Mouse (Mus musculus) cerebellum, postnatal 25 days (tissue): ENCODE results near the gene Itih1.

Experiments used
- DNase-seq, 2 experiments: peaks; one replicate each; pipeline ENCODE4 v3.0.0; 2021; ENCODE audit warnings: mixed read lengths in 2 of 2

The Itih1 gene

DNA sequence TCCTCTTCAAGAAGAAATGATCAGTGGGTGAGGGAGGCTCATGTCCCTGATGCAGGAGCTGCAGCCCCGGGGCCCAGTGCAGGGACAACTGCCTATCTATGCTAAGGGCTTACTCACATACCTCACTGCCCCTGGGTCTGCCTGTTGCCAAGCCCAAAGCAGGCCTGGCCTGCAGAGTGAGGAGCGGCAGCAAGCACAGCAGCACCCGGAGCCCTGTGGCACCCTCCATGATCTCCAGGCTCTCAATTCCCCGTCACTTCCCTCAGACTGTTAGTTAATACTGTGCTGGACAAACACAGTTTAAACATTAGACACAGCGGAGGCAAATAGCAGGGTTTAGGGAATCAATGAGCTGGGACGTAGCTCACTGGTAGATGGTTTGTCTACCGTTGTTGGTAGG is at the start of gene Itih1:
Itih1 (minus strand) TSS at position 252 of the 400 bp plus-strand sequence.
- DNase-seq = no peak

DNA sequence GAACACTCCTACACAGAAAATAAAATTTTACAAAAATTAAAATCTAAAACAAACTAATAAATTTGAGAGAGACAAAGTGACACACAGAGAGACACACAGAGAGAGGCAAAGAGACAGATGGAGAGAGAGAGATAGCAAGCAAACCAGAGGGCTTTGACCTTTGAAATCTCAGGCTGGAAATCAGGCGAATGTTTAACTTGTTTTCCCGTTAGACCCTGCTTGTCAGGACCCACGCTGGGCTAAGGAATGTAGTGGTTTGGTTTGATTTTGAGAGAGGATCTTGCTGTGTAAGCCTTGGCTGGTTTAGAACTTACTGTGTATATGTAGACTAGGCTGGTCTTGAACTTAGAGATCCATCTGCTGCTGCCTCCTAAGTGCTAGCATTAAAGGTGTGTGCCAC is 33.1 kb upstream of the Itih1 start:
- no peak for DNase-seq

DNA sequence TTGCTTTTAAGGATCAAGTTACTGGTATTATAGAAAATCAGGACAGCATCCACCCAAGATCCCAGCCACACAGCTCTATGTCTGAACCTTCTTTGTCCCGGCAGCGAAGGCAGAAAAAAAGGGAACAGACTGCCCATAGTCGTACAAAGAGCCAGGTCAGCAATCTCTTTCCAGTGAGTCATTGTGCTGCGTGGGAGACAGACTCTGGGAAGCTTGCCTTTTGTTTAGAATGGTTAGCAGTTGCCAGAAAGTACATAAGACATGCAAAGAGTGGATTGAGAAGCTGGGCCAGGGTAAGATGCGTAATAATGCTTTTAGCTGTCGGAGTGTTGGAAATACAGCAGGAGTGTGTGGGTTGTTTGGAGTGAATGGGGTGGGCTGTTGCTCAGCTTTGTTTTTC is 31.1 kb upstream of the Itih1 start:
- peak; percentile 11 to 18 for DNase-seq

DNA sequence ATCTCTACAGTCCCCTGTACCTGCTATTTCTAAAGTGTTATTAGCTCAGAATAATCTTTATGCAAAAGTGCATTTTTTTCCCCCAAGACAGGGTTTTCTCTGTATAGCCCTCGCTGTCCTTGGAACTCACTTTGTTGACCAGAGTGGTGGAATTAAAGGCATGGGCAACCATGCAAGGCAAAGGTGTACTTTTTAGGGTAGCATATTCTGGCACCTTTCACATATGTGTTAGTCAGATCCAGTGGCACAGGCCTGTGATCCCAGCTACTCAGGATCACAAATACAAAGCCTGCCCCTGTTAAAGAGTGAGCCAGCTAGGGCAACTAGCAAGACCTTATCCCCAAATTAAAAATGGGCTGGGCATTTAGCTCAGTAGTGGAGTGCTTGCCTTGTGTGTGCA is 17.3 kb upstream of the Itih1 start:
- no peak for DNase-seq

DNA sequence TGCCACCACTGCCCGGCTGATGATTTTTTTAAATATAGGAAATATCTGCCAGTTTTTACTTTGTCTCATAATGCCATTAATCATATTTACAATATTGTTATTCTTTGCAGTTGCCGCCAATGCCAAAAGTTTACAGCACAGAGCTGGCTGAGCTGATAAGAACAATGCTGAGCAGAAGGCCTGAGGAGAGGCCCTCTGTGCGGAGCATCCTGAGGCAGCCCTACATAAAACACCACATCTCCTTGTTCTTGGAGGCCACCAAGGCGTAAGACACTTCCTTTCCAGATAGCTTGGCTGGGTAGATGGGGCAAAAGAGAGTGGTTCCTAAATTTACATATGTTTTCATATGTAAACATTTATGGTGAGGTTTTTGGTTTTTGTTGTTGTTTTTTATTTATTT is 15.9 kb upstream of the Itih1 start:
- no peak for DNase-seq

DNA sequence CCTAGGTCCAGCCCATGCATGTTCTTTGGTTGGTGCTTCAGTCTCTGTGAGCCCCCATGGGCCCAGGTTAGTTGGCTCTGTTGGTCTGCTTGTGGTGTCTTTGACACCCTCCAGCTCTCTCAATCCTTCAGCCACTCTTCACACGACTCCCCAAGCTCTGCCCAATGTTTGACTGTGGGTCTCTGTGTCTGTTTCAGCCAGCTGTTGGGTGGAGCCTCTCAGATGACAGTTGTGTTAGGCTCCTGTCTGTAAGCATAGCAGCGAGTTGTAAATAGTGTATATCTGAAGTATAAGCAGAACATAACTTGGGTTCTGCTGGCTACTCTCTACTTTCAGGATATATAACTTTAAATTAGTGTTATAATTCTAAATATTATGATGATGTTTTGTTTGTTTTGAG is 15.4 kb upstream of the Itih1 start:
- DNase-seq = no peak

DNA sequence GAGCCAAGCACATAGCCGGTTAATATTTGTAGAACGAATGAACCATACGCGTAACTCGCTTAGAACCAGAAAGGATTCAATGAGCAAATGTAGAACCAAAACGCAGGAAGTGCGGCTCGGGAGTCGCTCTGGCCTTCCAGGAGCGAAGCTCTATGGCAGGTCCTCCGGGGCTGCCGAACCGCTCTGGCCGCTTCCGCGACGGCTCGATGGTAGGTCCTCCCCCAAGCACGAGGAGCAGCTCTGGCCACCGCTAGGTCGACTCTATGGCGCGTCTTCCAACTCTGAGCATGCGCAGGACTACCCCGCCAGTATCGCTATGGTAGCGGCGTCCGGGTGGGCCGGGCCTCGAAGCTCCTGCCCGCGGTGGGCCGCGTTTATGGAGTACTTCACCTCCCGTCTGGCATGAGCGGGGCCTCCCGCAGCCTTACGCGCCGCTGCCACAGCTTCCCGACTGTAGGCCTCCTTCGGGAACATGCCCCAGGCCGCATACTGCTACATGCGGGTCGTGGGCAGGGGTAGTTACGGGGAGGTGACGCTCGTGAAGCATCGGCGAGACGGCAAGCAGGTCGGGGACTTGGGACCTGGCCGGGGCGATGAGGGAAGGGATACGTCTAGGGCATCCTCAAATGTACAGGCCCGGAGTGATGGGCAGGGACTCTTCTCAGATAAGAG is 8.2 kb upstream of the Itih1 start, which contains the start of gene Nek4:
Nek4 (plus strand) TSS at position 224 of the 672 bp plus-strand sequence.
- peak; percentile 95 to 96 for DNase-seq

DNA sequence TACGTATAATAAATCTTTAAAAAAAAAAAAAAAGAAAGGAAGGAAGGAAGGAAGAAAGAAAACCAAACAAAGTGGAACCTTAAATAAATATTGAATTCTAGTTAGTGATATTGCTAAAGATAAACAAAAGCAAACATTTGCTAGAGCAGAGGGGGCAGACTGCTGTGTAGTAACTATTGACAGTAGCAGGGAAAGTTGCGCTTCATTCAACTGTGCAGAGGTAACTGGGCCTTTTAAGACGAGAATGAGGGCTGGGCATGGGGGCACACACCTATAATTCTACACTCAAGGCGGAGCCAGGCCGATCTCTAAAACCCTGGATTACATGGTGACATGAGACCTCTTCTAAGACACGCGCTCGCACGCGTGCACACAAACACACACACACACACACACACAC is 6.9 kb upstream of the Itih1 start:
- DNase-seq = no peak

DNA sequence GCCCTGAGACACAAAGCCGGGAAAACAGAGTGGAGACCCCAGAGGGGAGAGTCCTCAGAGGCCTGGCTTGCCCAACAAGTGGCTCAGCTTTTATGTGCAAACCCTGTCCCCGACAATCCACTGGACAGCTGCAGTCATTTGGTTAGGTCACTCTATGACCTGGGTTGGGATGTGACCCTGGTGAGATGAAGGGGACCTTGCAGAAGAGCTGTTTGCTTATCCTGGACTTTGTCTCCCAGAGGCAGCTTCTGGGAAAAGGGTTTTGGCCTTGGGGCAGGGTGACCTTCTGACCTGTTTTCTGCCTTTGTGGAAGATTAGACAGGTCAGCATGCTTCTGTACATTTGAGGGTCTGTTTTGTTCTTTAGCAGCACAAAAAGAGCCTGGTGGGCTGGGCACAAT is 1.7 kb upstream of the Itih1 start:
- no peak for DNase-seq

DNA sequence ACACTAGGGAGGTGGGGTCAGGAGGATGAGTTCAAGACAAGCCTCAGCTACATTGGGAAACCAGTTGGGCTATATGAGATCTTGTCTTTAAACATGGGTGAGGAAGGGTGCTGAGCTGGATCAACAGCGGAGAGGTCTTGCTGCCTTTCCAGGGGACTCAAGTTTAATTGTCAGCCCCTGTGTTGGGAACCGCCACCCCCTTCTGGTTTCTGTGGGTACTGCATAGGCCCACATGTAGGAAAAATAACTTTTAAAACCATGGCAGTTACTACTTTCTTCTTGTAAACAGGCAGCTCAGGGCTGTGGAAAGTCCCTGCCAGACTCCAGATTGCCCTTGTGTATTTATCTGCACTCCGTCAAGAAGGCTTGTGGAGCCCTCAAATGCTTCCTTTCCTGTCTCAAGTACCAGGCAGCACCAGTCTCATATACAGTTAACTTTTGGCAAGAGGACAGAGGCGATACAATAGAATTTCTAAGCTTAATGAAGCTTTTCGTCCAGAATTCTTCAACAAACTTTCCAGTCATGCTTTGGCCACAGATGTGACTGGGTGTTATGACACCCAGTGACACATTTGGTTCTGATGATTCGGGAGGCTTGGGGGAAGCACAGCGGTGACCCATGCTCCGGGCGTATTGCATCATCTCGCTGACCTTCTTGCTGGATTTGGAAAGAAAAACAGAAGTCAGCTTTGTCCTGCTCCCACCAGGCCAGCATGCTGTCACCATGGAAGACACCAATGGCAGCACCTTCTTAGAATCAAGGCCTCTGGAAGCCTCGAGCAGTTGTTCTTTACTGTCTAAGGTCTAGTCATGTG is 978 bp upstream of the Itih1 start:
- peak; percentile 22 to 59 for DNase-seq

DNA sequence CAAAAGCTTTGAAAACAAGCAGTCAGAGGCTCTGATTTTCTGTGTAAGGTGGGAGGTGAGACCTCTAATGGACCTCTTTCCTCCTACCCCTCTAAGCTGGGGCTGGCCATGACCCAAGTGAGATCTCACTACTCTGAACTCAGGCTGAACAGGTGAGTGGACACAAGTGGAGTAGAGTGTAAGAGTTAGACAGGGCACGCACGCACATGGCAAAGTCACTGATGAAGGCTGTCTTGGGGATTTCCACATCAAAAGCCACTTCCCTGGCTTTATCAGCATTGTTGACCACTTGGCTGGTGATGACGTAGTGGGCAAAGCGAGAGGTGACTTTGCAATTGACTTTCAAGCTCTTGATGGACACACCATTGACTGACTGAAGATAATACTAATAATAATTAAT is 835 bp downstream of the Itih1 start:
- no peak for DNase-seq

DNA sequence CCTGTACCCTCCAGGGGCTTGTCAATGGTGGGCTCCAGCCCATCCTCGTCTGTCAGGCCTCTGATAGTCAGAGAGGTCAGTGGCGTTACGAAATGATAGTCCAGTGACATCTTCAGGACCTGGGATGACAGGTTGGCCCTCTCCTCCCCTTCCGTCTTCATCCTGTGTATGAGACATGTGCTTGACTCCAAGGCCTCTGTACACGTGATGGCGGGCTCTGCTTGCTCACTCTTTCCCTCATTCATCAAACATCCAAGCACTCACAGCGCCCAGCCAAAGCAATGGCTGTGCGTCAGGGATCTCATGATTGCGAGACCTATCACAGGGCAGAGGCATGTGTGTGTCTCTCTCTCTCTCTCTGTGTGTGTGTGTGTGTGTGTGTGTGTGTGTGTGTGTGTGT is 9.7 kb downstream of the Itih1 start:
- DNase-seq = no peak

DNA sequence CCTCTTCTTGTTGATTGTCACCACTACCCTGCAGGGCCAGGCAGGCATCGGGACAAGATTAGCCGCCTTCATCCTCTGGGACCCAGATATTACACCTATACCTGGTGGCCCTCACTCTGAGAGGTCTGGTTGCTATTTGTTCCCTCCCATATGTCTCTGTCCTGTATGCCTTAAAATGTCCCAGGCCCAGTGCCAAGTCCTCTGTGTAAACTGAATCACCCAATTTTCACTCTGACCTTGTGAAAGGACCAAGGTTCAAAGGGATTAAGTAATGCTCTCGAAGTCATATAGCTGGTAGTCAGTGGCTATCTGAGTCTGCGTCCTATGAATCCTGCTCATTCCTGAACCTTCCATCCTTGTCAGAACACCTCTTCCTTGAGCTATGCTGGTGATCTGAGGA is 12.7 kb downstream of the Itih1 start:
- no peak for DNase-seq

DNA sequence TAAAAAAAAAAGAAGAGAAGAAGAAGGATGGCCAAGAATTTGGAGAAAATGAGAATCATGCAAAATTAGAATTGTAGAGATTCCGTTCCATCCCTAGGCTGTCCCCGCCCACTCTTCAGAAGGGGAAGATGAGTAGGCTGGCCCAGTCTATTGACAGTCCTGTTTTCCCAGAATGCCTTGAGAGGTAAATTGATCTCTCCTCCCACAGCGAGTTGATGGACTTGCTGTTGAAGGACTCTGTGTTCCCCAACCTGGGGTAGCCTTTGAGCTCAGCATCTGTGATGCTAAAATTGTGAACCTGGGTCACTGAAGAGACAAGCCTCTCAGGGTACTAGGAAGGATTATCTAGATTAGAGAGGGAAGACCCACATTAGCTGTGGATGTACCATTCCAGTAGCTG is 17.6 kb downstream of the Itih1 start:
- no peak for DNase-seq

DNA sequence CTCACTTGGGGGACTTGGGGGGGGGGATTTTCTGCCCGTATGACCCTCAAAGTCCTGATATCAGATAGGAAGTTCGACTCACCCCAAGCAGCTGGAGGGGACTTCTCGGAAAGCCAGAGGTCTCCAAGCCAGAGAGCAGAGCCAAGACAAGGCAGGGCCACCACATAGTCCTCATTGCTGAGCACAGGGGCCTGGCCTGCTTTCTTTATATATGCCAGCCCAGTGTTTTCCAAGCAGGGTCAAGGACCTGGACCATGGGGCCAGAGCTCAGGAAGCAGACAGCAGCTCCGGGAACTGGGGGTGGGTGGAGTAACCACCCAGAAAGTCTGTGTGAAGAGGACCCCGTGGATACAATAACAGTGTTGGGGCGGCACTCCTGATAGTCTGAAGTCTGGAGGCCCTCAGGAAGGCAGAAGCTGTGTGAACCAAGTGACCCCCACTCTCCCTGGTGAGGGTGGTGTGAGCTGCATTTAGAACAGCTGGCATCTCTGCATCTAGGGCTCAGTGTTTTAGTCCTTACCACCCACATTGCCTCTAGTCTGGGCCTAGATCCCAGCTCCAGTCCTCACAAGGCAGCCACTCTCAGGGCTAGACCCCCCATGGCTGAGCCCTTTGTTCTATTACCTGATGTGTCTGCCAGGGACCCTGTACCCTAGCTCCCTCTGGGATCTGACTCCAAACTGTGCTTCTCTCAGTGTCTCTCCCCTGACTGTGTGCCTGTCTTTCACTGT is 19.5 kb downstream of the Itih1 start, which contains the start of gene Itih3:
Itih3 (minus strand) TSS at position 386 of the 731 bp plus-strand sequence.
- peak; percentile 8 to 29 for DNase-seq

DNA sequence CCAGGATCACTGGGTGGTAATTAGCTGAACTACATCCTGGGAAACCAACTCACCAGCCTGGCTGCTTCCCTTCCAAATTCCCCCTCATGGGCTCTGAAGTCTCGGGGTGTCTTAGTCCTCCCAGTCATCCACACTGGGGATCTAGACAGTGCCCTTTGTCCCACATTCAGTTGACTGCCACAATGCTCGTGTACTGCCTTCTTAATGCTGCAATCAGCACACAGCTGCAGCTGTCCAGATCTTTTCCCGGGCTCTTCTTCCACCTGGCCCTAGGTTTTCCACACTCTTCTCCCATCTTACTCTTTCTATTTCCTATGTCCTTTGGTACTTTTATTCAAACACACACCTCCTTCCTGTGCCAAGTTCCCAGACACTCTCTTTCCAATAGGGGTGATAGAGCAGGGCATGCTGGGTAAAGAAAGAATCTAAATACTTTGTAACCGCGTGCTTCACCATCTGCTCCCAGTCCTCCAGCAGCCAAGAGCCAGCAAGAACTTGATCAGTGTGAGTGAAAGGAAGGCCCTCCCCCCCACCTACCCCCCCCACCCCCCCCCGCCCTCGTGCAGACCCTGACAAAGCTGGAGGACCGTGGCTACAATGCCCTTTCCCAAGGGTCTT is 20.9 kb downstream of the Itih1 start:
- DNase-seq = no peak

DNA sequence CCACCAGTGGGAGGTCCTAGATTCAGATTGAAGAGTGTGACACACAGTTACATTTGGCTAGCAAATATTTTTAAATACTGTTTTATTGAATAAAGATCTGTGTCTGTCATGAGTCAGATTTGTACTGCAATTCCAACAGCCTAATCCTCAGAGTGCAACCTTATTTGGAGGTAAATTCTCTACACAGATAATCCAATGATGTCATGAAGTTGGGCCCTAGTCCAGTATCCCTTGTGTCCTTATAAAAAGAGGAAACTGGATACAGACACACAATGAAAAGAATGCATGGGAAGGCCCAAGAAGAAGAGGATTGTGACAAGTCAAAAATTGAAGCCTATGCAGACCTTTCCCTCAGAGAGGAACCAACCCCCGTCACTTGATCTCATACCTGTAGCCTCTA is 26.6 kb downstream of the Itih1 start:
- DNase-seq = no peak

DNA sequence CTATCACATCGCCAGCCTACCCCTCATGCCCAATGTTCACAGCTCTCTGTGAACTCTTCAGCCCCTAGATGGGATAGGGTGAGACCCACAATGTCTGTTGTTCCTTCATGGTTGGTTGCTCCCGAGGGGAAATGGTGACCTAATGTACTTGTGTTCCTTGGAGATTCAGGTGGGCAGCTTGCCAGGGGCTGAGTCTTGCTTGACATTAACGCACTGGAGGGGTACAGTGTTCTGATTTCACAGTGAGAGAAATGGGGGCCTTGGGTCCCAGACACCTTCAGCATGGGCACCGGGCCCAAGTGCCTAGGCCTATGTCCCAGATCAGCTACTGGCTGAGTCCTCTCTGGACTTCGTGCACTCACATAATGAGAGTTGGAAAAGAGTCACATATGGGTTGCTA is 29.7 kb downstream of the Itih1 start:
- DNase-seq = peak in 1 of 2 experiments; percentile 19

DNA sequence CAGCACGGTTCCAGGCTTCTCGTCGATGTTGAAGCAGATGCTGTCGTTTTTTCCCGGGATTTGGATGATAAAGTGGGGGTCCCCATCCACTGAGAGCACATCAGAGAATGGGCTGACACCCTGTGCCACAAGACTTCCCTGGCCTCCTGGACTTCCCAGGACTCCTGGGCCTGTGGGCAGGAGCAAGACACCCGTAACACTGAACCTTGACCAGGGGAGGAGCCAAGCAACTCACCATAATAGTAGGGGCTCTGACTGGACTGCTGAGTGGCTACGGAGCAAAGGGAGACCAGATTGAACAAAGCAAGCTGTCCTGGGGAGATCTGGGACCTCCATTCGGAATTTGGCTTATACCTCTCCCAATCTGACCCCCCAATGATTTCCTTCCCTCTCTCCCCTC is 30.4 kb downstream of the Itih1 start:
- DNase-seq = no peak

DNA sequence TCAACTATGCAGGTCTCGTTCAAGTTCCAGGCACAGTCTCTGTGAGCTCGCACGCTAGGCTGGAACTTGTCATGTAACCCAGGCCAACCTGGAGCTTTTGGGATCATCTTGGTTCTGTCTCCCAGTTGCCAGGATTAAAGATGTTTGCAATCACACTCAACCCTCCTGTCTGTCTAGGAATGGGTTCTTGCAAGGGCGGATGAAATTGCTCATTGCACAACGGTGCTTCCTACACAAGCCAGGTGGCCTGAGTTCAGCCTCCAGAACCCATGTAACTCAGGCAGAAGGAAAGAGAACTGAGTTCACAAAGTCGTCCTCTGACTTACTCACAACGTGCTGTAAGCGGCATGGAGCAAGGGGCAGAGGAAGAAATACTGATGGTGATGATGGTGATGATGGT is 31.9 kb downstream of the Itih1 start:
- DNase-seq = no peak

DNA sequence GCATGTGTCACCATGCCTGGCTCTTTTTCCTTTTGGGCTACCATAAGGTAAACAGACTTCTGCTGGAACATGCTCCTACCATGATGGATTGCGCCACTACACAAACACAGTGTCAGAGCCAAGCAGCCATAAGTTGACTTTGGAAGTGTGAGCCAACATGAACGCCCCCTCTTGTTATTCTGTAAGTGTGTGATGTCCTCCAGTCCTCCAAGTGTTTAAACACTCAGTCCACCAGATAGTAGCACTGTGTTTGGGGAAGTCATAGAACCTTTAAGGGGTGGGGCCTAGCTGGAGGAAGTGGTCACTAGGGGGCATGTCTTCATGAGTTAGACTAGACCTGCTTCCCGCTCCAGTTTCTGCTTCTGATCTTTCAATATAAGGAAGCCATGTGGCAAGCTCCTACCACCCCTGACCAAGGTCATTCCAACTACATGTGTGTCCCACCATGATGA is 35.2 kb downstream of the Itih1 start:
- DNase-seq = no peak

DNA sequence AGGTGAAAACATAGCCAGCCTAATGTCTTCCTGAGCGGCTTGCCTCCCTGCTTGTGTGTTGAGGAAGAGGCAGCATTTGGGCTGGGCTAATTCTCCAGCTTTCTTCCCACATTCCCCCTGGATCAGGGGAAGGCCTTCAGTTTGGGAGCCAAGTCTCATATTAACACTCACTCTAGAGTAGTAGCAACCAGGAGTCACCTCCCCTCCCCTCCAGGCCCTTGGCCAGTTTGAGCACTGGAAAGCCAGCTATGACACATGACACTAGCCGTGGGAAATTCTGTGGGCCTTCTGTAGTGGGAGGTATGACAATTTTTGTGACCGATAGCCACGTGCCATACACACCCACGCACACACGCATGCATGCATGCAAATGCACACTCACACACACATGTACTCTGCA is 37.1 kb downstream of the Itih1 start:
- DNase-seq = no peak

DNA sequence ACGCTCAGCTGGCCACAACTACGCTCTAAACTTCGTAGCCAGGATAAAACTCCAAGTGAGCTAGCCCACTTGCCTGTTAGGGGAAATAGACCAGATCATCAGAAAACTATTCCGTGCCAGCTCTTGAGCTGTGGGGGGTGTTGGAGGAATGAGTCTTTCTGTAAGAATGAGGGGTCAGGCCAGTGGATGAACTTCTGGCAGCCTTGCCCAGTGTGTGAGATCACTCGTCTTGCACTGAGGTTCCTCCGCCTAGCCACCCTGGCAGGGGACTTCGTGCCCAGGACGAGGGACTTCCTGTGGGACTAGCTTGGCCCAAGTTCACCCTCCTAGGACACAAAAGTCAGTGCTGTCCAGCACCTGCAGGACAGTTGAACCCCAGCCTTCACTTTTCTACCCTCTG is 38.8 kb downstream of the Itih1 start:
- no peak for DNase-seq
